Mouse (Mus musculus) stomach, embryonic 14.5 days (tissue): ENCODE data around the gene Hoxb4. TPM values are rescaled to one million over a fixed set of nuclear protein-coding genes. Genes with fewer than 3 reads are reported as not detected.

ENCODE experiments used
- ATAC-seq: fragments of 200-750 bp; cut with Nextera tagmentation; 2 replicates; pipeline ENCODE4 v1.8.0; 2017; ENCODE audit warnings: low read depth, moderate TSS enrichment; ENCODE audit not compliant: insufficient number of reproducible peaks, insufficient read depth, low FRiP score
- H3K27ac ChIP-seq: fragments of 300-500 bp; sonication (generic); 2 replicates; pipeline ENCODE4 v1.5.1; 2014; ENCODE audit warnings: mild to moderate bottlenecking, low read length, moderate library complexity, mixed read lengths
- H3K27me3 ChIP-seq: fragments of 300-500 bp; sonication (generic); 2 replicates; pipeline ENCODE4 v1.6.1; 2014; ENCODE audit warnings: low read length, control low read depth, mixed read lengths; ENCODE audit not compliant: control insufficient read depth, insufficient read depth
- H3K36me3 ChIP-seq: fragments of 300-500 bp; sonication (generic); 2 replicates; pipeline ENCODE4 v1.6.1; 2014; ENCODE audit warnings: mild to moderate bottlenecking, control low read depth, low read length, moderate library complexity, mixed read lengths; ENCODE audit not compliant: control insufficient read depth, insufficient read depth
- H3K4me1 ChIP-seq: fragments of 300-500 bp; sonication (generic); 2 replicates; pipeline ENCODE4 v1.6.1; 2014; ENCODE audit warnings: low read length, control low read depth, mixed read lengths; ENCODE audit not compliant: control insufficient read depth, insufficient read depth
- H3K4me2 ChIP-seq: fragments of 300-500 bp; sonication (generic); replicated peaks from 2 replicates; pipeline ENCODE4 v1.6.1; 2014; ENCODE audit warnings: low read depth, low read length, control low read depth
- H3K4me3 ChIP-seq: fragments of 300-500 bp; sonication (generic); 2 replicates; pipeline ENCODE4 v1.5.1; 2014; ENCODE audit warnings: low read depth, low read length, control low read depth
- H3K9ac ChIP-seq: fragments of 300-500 bp; sonication (generic); replicated peaks from 2 replicates; pipeline ENCODE4 v1.6.1; 2014; ENCODE audit warnings: low read depth, mild to moderate bottlenecking, control low read depth, low read length, moderate library complexity, mixed read lengths
- H3K9me3 ChIP-seq: fragments of 300-500 bp; sonication (generic); 2 replicates; pipeline ENCODE4 v1.6.1; 2016; ENCODE audit warnings: low read depth, low read length, control low read depth; ENCODE audit not compliant: control insufficient read depth
- WGBS: fragments of 180-500 bp; shearing (Covaris S2); extraction: QIAGEN DNeasy Blood & Tissue Kit; methylation state at CpG from one replicate; pipeline ENCODE4 v1.1.7; 2014; 5-methylcytosine and 5-hydroxymethylcytosine counted together
- polyA plus RNA-seq: library from polyadenylated mRNA; unstranded; fragments of >200 nt; fragmentation: Nextera tagmentation; extraction: Ambion mirVana; gene quantifications from 2 replicates; pipeline ENCODE4 v1.2.1, GENCODE M21; 2014

Hoxb4 gene
- polyA plus RNA-seq, 1 experiment from 2014 or later: 3.7 TPM

DNA sequence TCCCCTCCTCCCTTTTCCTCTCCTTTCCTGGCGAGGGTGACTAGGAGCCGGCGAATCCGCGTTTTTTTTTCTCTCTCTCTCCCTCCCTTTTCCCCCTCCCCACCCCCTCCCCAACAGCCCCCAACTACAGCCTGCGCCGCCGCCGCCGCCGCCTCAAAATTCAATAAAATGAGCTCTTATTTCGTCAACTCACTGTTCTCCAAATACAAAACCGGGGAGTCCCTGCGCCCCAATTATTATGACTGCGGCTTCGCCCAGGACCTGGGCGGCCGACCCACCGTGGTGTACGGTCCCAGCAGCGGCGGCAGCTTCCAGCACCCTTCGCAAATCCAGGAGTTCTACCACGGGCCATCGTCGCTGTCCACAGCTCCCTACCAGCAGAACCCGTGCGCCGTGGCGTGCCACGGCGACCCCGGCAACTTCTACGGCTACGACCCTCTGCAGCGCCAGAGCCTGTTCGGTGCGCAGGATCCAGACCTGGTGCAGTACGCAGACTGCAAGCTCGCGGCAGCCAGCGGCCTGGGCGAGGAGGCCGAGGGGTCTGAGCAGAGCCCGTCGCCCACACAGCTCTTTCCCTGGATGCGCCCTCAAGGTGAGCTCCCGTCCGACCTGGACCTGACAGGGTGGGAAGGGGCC is 35.2 kb upstream of the Hoxb4 start:
- ATAC-seq: no peak
- H3K9me3 ChIP-seq: no peaks in the 10 kb centered on the region
- 0 out of 2 replicates have a peak, but pooled peaks cover 4% of the 10 kb centered on the region for H3K4me1 ChIP-seq
- peaks cover 26% of the 10 kb centered on the region for H3K27me3 ChIP-seq
- H3K4me2 ChIP-seq: peak overlapping the region; percentile 51
- peak overlapping the region; percentile 60 for H3K9ac ChIP-seq
- under 1% methylated on average over 49 of the region's 49 CpGs for WGBS
- H3K36me3 ChIP-seq: no peaks in the 10 kb centered on the region
- H3K4me3 ChIP-seq: peak overlapping the region; percentile 43
- H3K27ac ChIP-seq: peak overlapping the region; percentile 89

DNA sequence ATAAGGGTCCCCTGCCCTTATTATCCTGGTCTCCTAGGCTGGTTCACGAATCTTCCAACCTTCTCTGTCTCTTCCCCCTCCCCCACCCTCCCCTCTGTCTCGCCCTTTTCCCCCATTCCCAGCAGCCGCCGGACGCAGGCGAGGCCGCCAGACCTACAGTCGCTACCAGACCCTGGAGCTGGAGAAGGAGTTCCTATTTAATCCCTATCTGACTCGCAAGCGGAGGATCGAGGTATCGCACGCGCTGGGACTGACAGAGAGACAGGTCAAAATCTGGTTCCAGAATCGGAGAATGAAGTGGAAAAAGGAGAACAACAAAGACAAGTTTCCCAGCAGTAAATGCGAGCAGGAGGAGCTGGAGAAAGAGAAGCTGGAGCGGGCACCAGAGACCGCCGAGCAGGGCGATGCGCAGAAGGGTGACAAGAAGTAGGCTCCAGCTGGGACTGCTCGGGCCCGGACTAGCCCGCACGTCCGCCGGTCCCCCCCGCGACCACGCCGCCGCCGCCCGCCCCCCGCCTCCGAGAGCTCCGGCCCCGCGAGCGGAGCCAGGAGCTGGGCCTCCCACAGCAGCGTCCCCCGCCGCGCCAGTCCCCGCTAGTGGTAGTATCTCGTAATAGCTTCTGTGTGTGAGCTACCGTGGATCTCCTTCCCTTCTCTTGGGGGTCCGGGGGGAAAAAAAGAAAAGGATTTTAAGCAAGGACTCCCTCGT is 33.9 kb upstream of the Hoxb4 start:
- peak; percentile 24; the same call in 1 of the 2 replicates for ATAC-seq
- H3K27me3 ChIP-seq: peaks cover 34% of the 10 kb centered on the region
- H3K9me3 ChIP-seq: no peaks in the 10 kb centered on the region
- H3K27ac ChIP-seq: peak overlapping the region; percentile 89
- H3K4me1 ChIP-seq: 0 out of 2 replicates have a peak, but pooled peaks cover 4% of the 10 kb centered on the region
- under 1% methylated on average over 49 of the region's 49 CpGs for WGBS
- H3K9ac ChIP-seq: peak overlapping the region; percentile 60
- peak overlapping the region; percentile 43 for H3K4me3 ChIP-seq
- H3K36me3 ChIP-seq: no peaks in the 10 kb centered on the region
- H3K4me2 ChIP-seq: peak overlapping the region; percentile 51

DNA sequence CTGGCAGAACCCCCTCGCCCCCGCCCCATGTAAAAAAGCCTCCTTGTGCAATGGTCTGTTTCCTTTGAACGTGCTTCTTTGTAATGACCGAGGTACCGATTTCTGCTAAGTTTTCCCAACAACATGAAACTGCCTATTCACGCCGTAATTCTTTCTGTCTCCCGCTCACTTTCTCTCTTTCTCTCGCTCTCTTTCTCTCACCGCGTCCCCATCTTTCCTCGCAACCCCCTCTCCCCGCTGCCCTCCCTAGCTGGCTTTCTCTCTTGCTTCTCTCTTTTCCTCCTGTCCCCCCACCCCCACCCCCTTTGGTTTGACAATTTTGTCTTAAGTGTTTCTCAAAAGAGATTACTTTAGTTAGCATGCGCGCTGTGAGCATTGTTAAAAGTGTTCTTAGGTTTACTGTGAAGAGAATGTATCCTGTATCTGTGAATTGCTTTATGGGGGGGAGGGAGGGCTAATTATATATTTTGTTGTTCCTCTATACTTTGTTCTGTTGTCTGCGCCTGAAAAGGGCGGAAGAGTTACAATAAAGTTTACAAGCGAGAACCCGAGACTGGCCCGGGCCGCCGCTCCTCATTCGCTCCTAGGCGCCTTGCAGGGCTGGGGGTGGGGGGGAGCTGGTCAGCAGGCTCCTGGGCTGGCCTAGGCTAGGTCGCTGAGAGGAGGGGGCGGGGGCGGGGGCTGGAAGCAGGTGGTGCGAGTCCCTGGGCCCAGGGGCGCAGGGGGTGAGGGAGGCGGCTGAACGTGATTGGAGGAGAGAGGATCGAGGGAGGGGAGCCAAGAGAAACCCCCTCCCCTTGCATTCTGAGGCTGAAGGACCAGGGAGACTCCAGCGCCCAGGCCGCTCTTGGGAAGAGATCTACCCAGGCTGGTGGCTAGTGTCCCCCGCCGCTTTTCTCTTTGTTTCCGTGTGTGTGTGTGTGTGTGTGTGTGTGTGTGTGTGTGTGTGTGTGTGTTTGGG is 33.0 kb upstream of the Hoxb4 start:
- peaks cover 31% of the 10 kb centered on the region for H3K27me3 ChIP-seq
- H3K4me2 ChIP-seq: peak overlapping the region; percentile 51
- ATAC-seq: peak; percentile 72
- H3K9ac ChIP-seq: peak overlapping the region; percentile 60
- WGBS: under 1% methylated on average over 32 of the region's 37 CpGs
- H3K27ac ChIP-seq: peak overlapping the region; percentile 89
- H3K4me1 ChIP-seq: 0 out of 2 replicates have a peak, but pooled peaks cover 4% of the 10 kb centered on the region
- H3K36me3 ChIP-seq: no peaks in the 10 kb centered on the region
- no peaks in the 10 kb centered on the region for H3K9me3 ChIP-seq
- peak overlapping the region; percentile 43 for H3K4me3 ChIP-seq

DNA sequence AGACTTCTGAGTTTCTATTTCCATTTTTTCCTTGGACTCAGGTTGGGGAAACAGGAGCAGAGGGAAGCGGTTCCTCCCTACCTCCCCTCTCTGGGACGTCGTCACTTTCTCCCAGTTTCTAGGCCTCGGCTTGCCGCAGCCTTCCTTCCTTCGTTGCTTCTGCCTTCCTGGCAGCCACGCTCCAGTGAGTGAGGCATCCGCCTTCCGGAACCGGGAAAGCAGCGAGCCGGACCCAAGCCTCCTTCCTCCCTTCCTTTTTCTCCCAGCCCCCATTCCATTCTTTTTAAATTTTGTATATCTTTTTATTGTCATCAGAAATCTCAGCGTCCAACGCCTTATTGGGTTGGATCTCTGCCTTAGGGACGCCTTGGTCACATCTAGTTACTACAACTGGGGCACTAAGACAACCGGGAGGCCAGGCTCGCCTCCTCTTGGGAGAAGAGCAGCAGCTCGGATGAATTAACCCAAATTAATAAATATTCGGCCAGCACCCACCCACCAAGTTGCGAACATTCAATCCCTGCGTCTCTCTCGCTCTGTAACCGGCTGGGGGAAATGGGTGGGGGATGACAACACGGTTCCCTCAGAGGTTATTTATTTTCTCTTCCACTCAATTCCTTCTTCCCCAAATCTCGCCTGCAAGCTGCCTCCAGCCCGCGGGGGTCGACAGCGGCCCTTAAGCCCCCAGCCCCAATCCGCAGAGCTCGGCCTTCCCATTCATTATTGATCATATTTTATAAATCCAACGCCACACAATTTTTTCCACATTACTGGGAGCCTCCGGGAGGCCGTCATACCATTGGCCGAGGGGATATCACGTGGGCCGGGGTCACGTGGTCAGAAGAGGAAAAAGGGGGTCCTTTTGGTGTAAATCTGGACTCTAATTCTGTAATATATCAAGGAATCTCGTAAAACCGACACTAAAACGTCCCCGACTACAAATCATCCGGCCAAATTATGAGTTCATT is 32.0 kb upstream of the Hoxb4 start, which contains the start of gene Hoxb7:
Gene Hoxb7 (plus strand): TSS at position 853 of the 968 bp plus-strand sequence.
- 0 out of 2 replicates have a peak, but pooled peaks cover 4% of the 10 kb centered on the region for H3K4me1 ChIP-seq
- no peaks in the 10 kb centered on the region for H3K9me3 ChIP-seq
- no peak for ATAC-seq
- peak within 1 kb of the TSS; percentile 61 for H3K9ac ChIP-seq
- peak within 1 kb of the TSS; percentile 43 for H3K4me3 ChIP-seq
- H3K27me3 ChIP-seq: peaks cover 25% of the 10 kb centered on the region
- peak within 1 kb of the TSS; percentile 51 for H3K4me2 ChIP-seq
- H3K36me3 ChIP-seq: no peaks in the 10 kb centered on the region
- peak within 1 kb of the TSS; percentile 89 for H3K27ac ChIP-seq
- 1% methylated on average over 43 of the region's 43 CpGs for WGBS

DNA sequence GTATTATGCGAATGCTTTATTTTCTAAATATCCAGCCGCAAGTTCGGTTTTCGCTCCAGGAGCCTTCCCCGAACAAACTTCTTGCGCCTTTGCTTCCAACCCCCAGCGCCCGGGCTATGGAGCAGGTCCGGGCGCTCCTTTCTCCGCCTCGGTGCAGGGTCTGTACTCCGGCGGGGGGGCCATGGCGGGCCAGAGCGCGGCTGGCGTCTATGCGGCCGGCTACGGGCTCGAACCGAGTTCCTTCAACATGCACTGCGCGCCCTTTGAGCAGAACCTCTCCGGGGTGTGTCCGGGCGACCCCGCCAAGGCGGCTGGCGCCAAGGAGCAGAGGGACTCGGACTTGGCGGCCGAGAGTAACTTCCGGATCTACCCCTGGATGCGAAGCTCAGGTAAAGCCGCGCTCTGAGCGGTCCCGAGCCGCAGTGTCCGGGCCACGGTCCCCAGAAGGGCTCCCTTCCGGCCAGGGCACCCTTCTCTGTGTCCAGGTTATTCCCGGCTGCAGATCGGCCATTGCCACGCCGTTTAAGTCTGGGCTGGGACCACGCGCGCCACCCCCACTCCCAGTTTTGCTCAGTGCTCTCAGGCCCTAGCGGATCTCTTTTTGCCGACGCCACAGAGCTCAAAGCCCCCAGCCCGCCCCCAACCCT is 31.2 kb upstream of the Hoxb4 start:
- 1% methylated on average over 55 of the region's 55 CpGs for WGBS

DNA sequence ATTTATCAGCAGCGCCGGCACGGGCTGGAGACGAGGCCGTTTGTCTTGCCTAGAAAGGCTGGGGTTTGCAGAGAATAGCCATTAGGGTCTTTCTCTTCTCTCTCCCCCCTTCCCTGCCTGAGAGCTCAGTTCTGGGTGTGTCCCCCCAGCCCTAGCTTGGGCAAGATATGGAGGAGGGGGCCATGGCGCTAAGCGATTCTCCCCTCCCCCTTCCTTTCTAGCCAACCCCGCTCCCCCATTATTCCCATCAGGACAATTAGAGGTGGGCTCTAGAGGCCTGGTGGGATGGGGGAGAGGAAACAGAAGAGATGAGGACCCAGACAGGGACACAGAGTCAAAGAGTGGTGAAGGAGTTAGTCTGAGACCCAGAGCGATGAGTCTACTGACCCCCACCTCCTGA is 30.7 kb upstream of the Hoxb4 start:
- H3K27me3 ChIP-seq: peaks cover 27% of the 10 kb centered on the region
- 4% methylated on average over 9 of the region's 9 CpGs for WGBS
- H3K4me1 ChIP-seq: 0 out of 2 replicates have a peak, but pooled peaks cover 4% of the 10 kb centered on the region
- H3K4me3 ChIP-seq: peak overlapping the region; percentile 43
- H3K36me3 ChIP-seq: no peaks in the 10 kb centered on the region
- no peak for ATAC-seq
- peak overlapping the region; percentile 61 for H3K9ac ChIP-seq
- H3K27ac ChIP-seq: peak overlapping the region; percentile 89
- H3K9me3 ChIP-seq: no peaks in the 10 kb centered on the region
- H3K4me2 ChIP-seq: peak overlapping the region; percentile 51

More for the DNA sequence above, 31.2 kb upstream of the Hoxb4 start:
- Histone ChIP-seq H3K9me3 (no peaks in the 10 kb centered on the region), H3K9ac (peak overlapping the region; percentile 61), H3K27me3 (peaks cover 28% of the 10 kb centered on the region), H3K36me3 (no peaks in the 10 kb centered on the region), H3K4me2 (peak overlapping the region; percentile 51), H3K4me3 (peak overlapping the region; percentile 43), H3K4me1 (0 out of 2 replicates have a peak, but pooled peaks cover 4% of the 10 kb centered on the region), H3K27ac (peak overlapping the region; percentile 89)
- no peak for ATAC-seq
